Mouse (Mus musculus): ENCODE results near the gene Cyp2e1.
"Not testable (repeated sequence)": the region's sequence is repeated elsewhere in the genome, so short reads cannot be mapped to it uniquely, and the experiment has no call there.

Gene Cyp2e1

GRCm38 (mm10) chr7:140763447-140764020, at the start of gene Cyp2e1:
Cyp2e1 (plus strand) TSS chr7:140763739.
- no peak for DNase-seq

GRCm38 (mm10) chr7:140717155-140718055, 46.1 kb upstream of the Cyp2e1 start:
- peak; percentile 8 for DNase-seq

DNA sequence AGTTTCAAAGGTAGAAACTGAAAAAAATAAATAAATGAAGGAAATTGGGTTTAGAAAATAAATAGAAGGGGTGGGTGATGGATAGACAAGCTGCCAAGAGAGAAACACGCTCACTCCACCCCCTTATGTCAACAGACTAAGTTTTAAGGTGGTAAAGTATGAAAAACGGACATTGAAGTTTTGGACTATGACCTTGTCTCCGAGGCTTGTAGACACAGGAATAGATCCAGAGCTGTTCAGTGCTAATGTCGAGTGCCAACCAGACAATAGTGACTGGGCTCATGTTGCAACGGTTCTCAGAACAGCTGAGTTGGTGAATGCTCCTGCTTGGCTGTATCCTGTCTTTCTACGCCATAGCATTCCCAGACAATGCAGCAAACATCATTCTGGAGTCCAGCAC, 42.4 kb upstream of the Cyp2e1 start:
- DNase-seq, result no peak

DNA sequence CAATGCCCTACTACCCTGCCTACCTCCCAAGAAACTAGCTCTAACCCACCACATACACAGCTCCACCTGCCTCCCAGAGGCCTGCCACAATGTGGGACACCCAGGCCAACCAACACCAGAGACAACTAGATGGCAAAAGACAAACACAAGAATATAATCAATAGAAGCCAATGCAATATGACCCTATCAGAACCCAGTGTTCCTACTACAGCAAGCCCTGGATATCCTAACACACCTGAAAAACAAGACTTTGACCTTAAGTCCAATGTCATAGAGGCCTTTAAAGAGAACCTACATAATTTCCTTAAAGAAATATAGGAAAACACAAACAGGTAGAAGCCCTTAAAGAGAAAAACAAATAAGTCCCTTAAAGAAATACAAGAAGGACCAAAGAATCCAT, 38.0 kb upstream of the Cyp2e1 start:
- no peak for DNase-seq

- DNase-seq, result no peak
These were observed 30.4 kb upstream of the Cyp2e1 start for GRCm38 (mm10) chr7:140733162-140733561.

DNA sequence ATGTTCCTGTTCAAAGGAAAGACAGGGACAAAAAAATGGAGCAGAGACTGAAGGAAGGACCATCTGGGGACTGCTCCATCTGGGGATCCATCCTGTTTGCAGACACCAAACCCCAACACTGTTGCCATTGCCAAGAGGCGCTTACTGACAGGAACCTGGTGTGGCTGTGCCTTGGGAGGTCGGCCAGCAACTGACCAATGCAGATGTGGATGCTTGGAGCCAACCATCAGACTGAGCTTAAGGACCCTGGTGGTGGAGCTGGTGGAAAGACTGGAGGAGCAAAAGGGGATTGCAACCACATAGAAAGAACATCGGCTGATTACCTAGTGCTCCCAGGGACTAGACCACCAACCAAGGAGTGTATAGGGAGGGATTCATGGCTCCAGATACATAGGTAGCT, 16.1 kb upstream of the Cyp2e1 start:
- no peak for DNase-seq

DNA sequence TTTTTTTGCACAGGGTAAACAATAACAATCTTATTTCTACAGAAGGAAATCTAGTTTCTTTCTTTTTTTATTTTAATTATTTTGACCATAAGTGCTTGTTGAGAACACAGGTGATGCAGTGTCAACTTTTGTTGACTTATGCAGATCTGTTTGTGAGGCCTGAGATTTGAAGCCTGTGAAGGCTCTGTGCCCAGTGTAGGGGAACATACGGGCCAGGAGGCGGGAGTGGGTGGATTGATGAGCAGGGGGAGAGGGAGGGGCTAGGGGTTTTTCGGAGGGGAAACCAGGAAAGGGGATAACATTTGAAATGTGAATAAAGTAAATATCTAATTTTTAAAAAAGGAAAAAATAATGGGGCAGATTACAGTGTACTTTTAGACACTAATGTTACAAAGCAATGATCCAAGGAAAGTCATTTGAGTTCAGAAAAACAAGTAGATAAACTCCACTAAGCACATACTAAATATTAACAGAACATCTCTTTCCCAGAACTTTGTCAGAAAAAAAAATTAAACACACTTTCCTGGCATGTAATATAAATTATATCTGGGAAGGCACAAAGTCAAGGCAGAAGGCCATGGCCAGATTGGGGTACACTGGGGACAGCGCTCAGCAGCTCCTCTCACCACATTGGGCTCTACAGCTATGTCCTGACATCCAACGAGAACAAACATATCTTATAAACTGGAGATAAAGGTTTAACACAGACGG, 15.3 kb upstream of the Cyp2e1 start:
- no peak for DNase-seq

DNA sequence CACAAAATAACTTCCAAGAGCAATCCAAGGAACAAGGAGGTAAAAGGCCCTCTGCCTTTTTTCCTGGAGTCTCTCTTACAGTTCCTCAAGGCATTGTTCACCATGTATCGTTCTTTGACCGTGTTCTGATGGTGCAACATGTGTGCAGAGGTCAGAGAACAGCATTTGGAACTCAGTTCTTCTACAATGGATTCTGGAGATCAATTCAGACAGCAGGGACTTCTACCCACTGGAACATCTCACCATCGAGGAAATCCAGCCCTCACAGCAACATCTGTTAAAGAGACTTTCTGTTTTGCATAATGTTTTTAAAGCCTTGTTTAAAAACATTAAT, 14.7 kb upstream of the Cyp2e1 start:
- DNase-seq, result no peak

GRCm38 (mm10) chr7:140754556-140754955, 9.0 kb upstream of the Cyp2e1 start:
- DNase-seq, result no peak

DNA sequence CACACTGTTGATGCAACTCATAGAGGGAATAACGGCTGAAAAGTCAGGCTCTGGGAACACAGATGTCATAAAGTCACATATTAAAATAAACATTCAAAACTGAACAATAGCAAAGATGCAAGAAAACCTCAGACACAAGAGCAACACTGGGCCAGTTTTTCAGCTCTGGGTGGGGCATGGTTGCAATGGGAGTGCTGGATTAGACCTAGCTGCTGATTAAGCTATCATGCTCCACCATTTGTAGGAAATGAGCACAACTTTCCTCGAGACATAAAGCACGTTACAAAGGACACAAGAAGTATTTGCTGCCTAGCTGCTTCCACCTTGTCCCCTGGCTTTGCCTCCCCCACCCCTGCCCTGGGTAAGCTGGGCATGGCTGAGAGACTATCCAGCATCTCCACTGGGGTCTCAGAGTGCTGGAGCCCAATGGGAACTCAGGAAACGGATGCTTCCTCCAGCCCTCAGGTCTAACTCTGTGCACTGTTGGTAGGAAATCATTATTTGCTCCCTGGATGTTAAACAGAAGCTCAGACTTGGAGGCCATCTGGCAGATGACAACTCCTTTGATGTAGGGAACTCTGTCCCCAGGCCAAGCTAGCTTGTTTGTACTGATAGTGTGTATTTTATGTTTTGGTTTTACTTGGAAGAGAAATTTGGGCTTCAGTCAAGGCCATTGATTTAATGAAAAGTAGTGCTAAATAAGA, 7.2 kb upstream of the Cyp2e1 start:
- DNase-seq, result no peak

- no peak for DNase-seq
These were observed 2.9 kb upstream of the Cyp2e1 start for GRCm38 (mm10) chr7:140760647-140761046.

DNA sequence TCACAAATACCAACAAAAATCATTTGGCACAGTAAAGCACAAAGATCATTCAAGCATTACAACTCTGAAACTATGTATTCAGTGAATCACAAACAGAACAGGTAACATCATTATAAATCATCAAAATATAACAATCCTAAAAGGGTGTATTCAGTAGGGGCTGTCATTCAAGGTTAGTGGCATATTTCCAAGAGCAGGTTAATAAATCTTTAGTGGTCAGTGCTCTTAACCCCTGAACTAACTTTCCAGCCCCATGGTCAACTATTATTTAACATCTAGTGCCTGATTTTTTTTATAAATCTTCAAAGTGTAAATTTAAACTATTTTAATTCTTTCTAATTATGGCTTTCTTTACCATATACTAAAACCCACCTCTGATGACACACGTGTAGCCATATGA, 1.9 kb downstream of the Cyp2e1 start:
- not testable (repeated sequence) for DNase-seq

- DNase-seq, result no peak
These were observed 2.6 kb downstream of the Cyp2e1 start for GRCm38 (mm10) chr7:140765888-140766739.

GRCm38 (mm10) chr7:140780548-140780947, 17.0 kb downstream of the Cyp2e1 start:
- no peak for DNase-seq

- no peak for DNase-seq
These were observed 24.0 kb downstream of the Cyp2e1 start, which contains the start of gene Syce1 for GRCm38 (mm10) chr7:140787406-140788052. Syce1 (minus strand) TSS chr7:140787852.

DNA sequence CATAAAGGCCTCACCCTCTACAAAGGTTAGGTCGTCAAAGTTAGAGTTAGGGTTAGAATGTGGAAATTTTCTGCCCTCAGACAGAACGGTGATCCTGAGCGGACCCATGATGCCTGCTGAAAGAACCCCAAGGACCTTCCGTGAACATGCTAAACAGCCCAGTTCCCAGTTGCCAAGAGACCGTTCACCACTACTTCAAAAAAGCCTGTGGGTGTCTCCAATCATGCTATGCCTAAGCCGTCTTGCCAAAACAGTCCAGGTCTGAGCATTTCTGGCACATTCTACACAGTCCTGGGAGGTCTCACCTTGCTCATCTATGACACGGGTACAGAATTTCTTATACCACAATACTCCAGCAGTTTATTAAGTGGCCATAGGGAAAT, 24.5 kb downstream of the Cyp2e1 start:
- DNase-seq, result no peak

DNA sequence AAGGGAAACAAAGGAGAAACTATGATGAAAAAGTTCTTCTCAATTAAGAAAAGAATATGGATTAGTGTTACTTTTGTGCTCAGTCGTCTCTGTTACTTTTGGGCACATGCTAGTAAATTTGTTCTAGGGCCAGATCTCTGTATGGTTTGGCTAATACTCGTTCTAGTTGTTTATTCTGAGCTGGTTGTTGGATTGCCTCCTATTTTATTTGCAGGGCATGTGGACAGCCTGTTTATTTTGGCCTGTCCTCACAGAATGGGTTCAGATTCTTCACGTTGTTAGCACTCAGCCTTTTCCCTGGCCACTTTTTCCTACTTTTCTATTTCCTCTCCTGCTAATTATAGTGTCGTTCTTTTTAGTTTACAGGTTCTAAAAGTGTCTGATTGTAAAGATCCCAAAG, 30.0 kb downstream of the Cyp2e1 start:
- DNase-seq, result no peak

DNA sequence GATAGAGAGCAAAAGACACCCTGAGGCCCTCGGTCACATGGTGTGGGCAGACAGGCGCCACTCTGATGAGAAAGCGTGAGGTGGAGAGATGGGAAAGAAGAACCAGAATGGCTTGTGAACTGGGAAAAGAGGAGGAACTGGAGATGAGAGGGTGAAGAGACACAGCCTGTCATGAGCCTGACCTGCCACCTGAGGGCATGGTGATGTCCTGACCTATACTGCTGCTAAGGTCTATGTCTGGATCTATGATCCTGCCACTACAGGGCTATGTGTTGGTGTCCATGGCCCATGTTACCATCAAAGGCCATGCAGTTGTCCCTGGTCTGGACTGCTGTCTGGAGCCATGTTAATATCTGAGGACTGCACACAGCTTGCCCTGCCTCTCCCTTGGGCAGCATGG, 34.1 kb downstream of the Cyp2e1 start:
- no peak for DNase-seq

DNA sequence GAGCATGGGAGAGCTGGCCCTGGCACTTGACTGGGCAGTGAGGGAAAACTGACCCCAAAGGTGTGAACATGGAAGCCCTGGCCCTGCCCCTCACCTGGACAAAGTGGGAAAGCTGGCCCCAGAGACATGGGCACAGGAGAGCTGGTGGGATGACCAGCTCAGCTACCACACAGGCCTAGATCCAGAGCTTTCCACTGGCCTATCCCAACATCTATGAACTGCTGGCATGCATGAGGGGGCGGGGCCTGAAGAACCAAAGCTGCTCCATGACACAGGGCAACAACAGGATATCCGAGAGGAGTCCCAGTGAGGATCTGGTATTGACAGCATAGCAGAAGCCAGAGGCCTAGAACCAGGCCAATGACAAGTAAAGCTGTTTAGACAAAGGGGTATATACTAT, 34.7 kb downstream of the Cyp2e1 start:
- DNase-seq, result no peak

GRCm38 (mm10) chr7:140802629-140803028, 39.1 kb downstream of the Cyp2e1 start:
- DNase-seq, result no peak

DNA sequence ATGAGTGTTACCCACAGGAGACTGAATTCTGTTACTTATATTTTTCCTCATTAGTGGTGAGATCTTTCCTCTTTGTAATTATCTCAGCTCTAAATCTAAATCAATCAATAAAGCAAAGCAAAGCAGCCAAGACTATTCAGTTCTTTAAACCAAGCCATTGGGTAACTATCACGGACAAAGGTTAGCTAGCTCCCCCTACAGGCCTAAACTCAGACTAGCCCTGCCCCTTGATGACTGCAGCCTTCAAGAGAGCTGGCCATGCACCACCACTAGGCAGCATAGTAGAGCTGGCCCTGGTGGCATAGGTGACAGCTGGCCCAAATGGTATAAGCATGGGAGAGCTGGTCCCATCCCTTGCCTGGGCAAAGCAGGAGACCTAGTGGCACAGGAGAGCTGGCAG, 42.2 kb downstream of the Cyp2e1 start:
- peak; percentile 36 for DNase-seq

DNA sequence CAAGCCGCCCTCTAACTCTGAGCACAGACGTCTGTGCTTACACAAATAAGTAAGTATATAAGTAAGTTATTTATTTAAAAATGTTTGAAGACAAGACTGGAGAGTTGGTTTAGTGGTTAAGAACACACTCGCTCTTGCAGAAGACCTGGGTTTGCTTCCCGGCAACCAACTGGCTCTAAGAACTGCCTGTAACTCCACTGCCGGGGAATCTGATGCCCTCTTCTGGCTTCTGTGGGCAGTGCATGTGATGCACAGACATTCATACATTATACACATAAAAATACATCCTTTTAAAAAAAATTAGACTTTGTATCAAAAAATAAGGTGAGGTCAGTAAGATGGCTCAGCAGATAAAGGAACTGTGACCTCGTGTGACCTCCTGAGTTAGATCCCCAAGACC, 47.0 kb downstream of the Cyp2e1 start:
- no peak for DNase-seq

Measured in right cerebral cortex, postnatal 25 days (tissue).